Mouse (Mus musculus) hindbrain, embryonic 16.5 days (tissue): ENCODE data around the gene Negr1. TPM values are rescaled to one million over a fixed set of nuclear protein-coding genes. Genes with fewer than 3 reads are reported as not detected.

Source experiments
- ATAC-seq: fragments of 200-750 bp; cut with Nextera tagmentation; 2 replicates; pipeline ENCODE4 v1.8.0; 2017; ENCODE audit warnings: moderate TSS enrichment, moderate library complexity
- H3K27ac ChIP-seq: fragments of 300-500 bp; sonication (generic); 2 replicates; pipeline ENCODE4 v1.5.1; 2014; ENCODE audit warnings: low read depth, mild to moderate bottlenecking, control low read depth, low read length, moderate library complexity
- H3K27me3 ChIP-seq: fragments of 300-500 bp; sonication (generic); replicated peaks from 2 replicates; pipeline ENCODE4 v1.6.1; 2014; ENCODE audit warnings: low read length; ENCODE audit not compliant: control insufficient read depth, insufficient read depth
- H3K36me3 ChIP-seq: fragments of 300-500 bp; sonication (generic); 2 replicates; pipeline ENCODE4 v1.6.1; 2014; ENCODE audit warnings: mild to moderate bottlenecking, low read length, moderate library complexity, mixed read lengths; ENCODE audit not compliant: control insufficient read depth, insufficient read depth
- H3K4me1 ChIP-seq: fragments of 300-500 bp; sonication (generic); 2 replicates; pipeline ENCODE4 v1.6.1; 2014; ENCODE audit warnings: low read depth, low read length; ENCODE audit not compliant: control insufficient read depth, insufficient read depth
- H3K4me2 ChIP-seq: fragments of 300-500 bp; sonication (generic); 2 replicates; pipeline ENCODE4 v1.6.1; 2014; ENCODE audit warnings: mild to moderate bottlenecking, low read length, control low read depth, moderate library complexity
- H3K4me3 ChIP-seq: fragments of 300-500 bp; sonication (generic); 2 replicates; pipeline ENCODE4 v1.5.1; 2014; ENCODE audit warnings: mild to moderate bottlenecking, low read length, control low read depth, moderate library complexity
- H3K9ac ChIP-seq: fragments of 300-500 bp; sonication (generic); 2 replicates; pipeline ENCODE4 v1.6.1; 2014; ENCODE audit warnings: low read depth, mild to moderate bottlenecking, control low read depth, low read length, moderate library complexity
- H3K9me3 ChIP-seq: fragments of 300-500 bp; sonication (generic); 2 replicates; pipeline ENCODE4 v1.6.1; 2014; ENCODE audit warnings: mild to moderate bottlenecking, low read length, moderate library complexity; ENCODE audit not compliant: control insufficient read depth
- WGBS: fragments of 180-500 bp; shearing (Covaris S2); extraction: QIAGEN DNeasy Blood & Tissue Kit; methylation state at CpG from one replicate; pipeline ENCODE4 v1.1.7; 2014; 5-methylcytosine and 5-hydroxymethylcytosine counted together
- polyA plus RNA-seq: library from polyadenylated mRNA; unstranded; fragments of >200 nt; fragmentation: Nextera tagmentation; extraction: Ambion mirVana; gene quantifications from 2 replicates; pipeline ENCODE4 v1.2.1, GENCODE M21; 2015

Gene Negr1
- polyA plus RNA-seq, 1 experiment from 2014 or later: 46.0 TPM

DNA sequence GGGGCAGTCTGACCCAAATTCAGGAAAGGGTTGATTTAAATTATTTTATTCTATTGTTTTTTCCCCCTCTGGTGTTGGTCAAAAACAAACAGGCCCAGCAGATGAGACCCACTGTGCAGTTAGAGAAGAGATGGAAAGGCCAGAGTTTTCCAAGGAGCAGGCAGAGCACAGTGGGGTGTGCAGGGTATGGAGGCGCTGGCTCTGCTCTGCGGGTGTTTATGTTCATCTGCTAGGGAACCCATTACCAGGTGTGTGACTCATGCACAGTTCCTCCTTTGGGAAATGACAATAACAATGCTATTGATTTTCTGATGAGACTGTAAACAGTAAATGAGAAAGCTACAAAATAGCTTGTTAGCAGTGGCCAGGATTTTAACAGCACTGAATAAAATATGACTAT, 210.0 kb downstream of the Negr1 start:
- H3K9ac ChIP-seq: no peak overlapping the region
- 68% methylated on average over 2 of the region's 2 CpGs for WGBS
- ATAC-seq: no peak

DNA sequence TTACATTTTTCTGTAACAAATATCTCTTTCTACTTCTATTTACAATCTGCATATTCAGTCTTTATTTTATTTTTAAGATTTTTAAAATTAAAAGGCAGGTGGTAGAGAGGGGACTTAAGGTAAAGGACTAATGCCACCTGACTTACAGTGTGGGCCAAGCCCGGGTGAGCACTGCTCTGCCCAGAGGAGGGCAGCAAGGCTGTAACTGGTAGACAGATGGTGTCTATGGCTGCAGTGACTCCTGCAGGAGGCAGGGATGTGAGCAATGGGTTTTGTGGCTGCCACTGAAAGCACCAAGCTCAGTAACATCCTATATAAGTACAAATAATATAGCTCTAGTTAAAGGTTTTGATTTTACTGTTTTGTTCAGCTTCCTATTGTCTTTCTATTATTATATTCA, 210.5 kb downstream of the Negr1 start:
- Histone ChIP-seq H3K4me3 (no peak overlapping the region), H3K9me3 (no peaks in the 10 kb centered on the region), H3K4me2 (no peak overlapping the region), H3K9ac (no peak overlapping the region), H3K27me3 (no peaks in the 10 kb centered on the region), H3K36me3 (no peaks in the 10 kb centered on the region), H3K27ac (no peak overlapping the region), H3K4me1 (no peaks in the 10 kb centered on the region)
- ATAC-seq: peak; percentile 86
- WGBS: 62% methylated on average over 1 of the region's 1 CpGs

More for the DNA sequence above, 210.0 kb downstream of the Negr1 start:
- H3K4me2 ChIP-seq: no peak overlapping the region
- H3K4me1 ChIP-seq: no peaks in the 10 kb centered on the region
- H3K9me3 ChIP-seq: no peaks in the 10 kb centered on the region
- H3K4me3 ChIP-seq: no peak overlapping the region
- H3K36me3 ChIP-seq: no peaks in the 10 kb centered on the region
- peak overlapping the region; percentile 34; the same call in 1 of the 2 replicates for H3K27ac ChIP-seq
- no peaks in the 10 kb centered on the region for H3K27me3 ChIP-seq

DNA sequence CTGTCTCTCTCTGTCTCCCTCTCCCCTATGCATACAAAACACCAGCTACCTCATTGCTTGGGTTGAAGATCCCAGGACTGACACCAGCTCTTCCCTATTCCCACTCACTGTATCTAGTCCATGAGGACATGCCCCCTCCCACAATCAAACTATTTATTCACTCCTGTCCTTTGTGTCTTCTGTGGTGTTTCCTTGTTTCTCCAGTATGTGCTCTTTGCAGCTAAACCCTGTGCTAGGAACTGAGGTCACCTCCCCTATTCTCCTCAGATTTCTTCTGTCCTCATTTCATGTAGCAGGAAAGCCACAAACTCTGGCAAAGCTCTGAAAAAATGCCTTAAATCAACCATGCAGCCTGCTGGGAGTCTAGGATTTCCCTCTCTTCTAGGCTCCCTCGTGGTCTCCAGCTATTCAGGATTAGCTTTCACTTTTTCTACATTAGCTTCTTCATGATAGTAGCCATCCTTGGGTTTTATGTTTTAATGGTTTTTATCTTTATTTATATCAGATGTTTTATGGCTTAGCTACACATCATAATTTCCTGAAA, 222.8 kb downstream of the Negr1 start:
- no peak overlapping the region for H3K4me2 ChIP-seq
- no peak overlapping the region for H3K27ac ChIP-seq
- H3K36me3 ChIP-seq: no peaks in the 10 kb centered on the region
- H3K27me3 ChIP-seq: no peaks in the 10 kb centered on the region
- H3K9me3 ChIP-seq: no peaks in the 10 kb centered on the region
- H3K4me1 ChIP-seq: no peaks in the 10 kb centered on the region
- no peak for ATAC-seq
- 44% methylated on average over 1 of the region's 1 CpGs for whole genome bisulfite sequencing
- H3K4me3 ChIP-seq: no peak overlapping the region
- no peak overlapping the region for H3K9ac ChIP-seq

GRCm38 (mm10) chr3:156786355-156786754, 224.8 kb downstream of the Negr1 start:
- no peaks in the 10 kb centered on the region for H3K36me3 ChIP-seq
- no peak overlapping the region for H3K27ac ChIP-seq
- no peak overlapping the region for H3K9ac ChIP-seq
- 62% methylated on average over 1 of the region's 1 CpGs for WGBS
- no peaks in the 10 kb centered on the region for H3K4me1 ChIP-seq
- no peak overlapping the region for H3K4me3 ChIP-seq
- H3K9me3 ChIP-seq: no peaks in the 10 kb centered on the region
- H3K4me2 ChIP-seq: no peak overlapping the region
- no peaks in the 10 kb centered on the region for H3K27me3 ChIP-seq
- no peak for ATAC-seq

DNA sequence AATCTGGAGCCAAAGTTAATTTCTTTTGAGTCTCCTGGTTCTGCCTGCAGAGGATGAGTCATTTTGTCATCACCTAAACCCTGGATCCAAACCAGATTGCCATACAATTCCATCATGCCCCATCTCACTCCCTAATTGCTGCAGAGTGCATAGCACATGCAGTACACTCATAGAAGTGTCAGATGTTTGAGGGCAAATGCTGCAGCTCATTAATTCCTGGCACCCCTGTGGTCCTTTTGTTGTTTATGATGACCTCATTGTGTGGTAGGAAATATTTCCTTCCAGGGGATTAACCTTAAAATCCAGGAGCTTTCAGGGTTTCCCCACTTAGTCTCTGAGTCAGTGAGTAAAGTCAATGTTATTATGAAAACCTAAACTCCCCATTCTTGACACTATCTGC, 229.6 kb downstream of the Negr1 start:
- no peak for ATAC-seq
- no peaks in the 10 kb centered on the region for H3K27me3 ChIP-seq
- no peaks in the 10 kb centered on the region for H3K36me3 ChIP-seq
- no peak overlapping the region for H3K4me2 ChIP-seq
- no peak overlapping the region for H3K4me3 ChIP-seq
- no peaks in the 10 kb centered on the region for H3K9me3 ChIP-seq
- H3K27ac ChIP-seq: no peak overlapping the region
- no peaks in the 10 kb centered on the region for H3K4me1 ChIP-seq
- no peak overlapping the region for H3K9ac ChIP-seq

GRCm38 (mm10) chr3:156792743-156793142, 231.1 kb downstream of the Negr1 start:
- H3K4me2 ChIP-seq: no peak overlapping the region
- no peak overlapping the region for H3K4me3 ChIP-seq
- no peak overlapping the region for H3K27ac ChIP-seq
- no peak overlapping the region for H3K9ac ChIP-seq
- 84% methylated on average over 7 of the region's 7 CpGs for WGBS
- no peaks in the 10 kb centered on the region for H3K9me3 ChIP-seq
- H3K36me3 ChIP-seq: no peaks in the 10 kb centered on the region
- no peak for ATAC-seq
- no peaks in the 10 kb centered on the region for H3K27me3 ChIP-seq
- H3K4me1 ChIP-seq: no peaks in the 10 kb centered on the region

GRCm38 (mm10) chr3:156794091-156794490, 232.5 kb downstream of the Negr1 start:
- Histone ChIP-seq H3K27me3 (no peaks in the 10 kb centered on the region), H3K9me3 (no peaks in the 10 kb centered on the region), H3K9ac (no peak overlapping the region), H3K27ac (no peak overlapping the region), H3K36me3 (no peaks in the 10 kb centered on the region), H3K4me1 (no peaks in the 10 kb centered on the region), H3K4me3 (no peak overlapping the region), H3K4me2 (no peak overlapping the region)
- no peak for ATAC-seq
- WGBS: 96% methylated on average over 4 of the region's 4 CpGs

DNA sequence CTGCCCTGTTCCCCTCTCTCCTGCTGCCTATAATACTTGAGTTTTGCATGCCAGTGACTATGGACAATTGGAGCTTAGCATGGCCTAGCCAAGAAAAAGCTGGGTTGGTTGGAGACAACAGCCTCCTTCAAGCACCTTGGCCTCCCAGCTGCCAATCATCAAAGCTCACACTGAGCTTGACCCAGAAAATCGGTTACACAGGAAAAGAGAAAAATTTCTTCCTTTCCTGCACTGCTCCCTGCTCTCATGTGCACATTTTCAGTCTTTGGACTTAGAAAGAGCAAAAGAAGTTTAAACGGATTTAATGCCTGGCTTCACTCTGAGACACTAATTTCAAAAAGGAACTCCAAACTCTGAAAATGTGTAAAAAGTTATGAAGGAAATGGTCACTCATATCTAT, 233.0 kb downstream of the Negr1 start:
- Histone ChIP-seq H3K9me3 (no peaks in the 10 kb centered on the region), H3K4me1 (no peaks in the 10 kb centered on the region), H3K9ac (no peak overlapping the region), H3K27me3 (no peaks in the 10 kb centered on the region), H3K27ac (no peak overlapping the region), H3K36me3 (no peaks in the 10 kb centered on the region), H3K4me2 (no peak overlapping the region), H3K4me3 (no peak overlapping the region)
- 44% methylated on average over 2 of the region's 2 CpGs for WGBS
- ATAC-seq: no peak

DNA sequence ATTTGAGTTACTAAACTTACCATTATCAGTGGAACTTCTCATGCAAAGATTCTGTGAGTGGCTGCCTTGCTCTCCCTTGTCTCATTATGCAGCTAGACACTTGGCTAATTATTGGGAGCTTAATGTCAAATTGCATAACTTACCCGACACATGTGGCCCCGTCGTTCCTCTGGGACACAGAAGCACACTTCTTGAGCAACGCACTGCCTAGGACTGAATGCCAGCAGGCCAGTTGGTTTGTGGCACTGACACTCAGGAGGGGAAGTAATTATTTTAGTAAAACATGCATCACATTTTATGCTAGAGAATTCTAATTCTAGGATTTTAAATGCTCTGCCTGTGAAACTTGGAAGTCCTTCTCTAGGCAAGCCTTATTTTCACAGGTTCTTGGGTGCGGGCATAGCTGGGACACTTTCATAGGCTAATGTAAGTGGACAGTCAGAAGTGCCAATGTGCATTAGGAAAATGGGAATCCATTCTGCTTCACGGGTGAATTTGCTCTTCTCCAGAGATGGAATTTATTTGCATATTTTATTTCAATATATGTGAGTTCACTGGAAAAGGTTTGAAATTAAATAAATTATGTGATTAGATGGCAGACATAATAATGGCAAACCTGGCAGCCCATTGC, 234.6 kb downstream of the Negr1 start:
- H3K27ac ChIP-seq: no peak overlapping the region
- no peak for ATAC-seq
- no peak overlapping the region for H3K9ac ChIP-seq
- H3K27me3 ChIP-seq: no peaks in the 10 kb centered on the region
- H3K36me3 ChIP-seq: no peaks in the 10 kb centered on the region
- no peaks in the 10 kb centered on the region for H3K9me3 ChIP-seq
- H3K4me3 ChIP-seq: no peak overlapping the region
- WGBS: 55% methylated on average over 6 of the region's 6 CpGs
- no peaks in the 10 kb centered on the region for H3K4me1 ChIP-seq
- H3K4me2 ChIP-seq: no peak overlapping the region
